Mouse (Mus musculus): ENCODE data around the gene Cbr1.

DNA sequence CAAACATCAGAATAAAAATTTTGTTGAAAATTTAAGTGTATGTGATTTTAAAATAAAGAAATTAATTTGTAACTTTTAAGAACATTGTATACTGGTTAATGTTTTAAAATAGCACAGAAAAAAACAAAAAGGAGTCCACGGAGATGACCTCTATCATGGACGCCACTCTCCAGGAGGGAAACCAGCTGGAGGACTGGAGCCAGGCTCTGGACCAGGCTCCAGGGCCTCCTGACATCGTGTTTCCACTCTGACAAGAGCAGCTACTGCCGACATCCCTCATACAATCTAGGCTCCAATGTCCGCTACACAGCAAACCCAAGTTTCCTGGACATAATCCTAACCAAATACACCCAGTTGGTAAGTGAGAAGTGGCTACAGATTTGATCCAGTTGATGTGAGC is 9.9 kb upstream of the Cbr1 start:
- TF ChIP-seq POLR2A (IDR thresholded peaks at IDR 0.05; ENCODE audit: low read depth, low read length) = no peak
- TF ChIP-seq HCFC1 (IDR thresholded peaks at IDR 0.05; ENCODE audit: low read depth, low read length) = no peak
- no peak for TF ChIP-seq USF1 (IDR thresholded peaks at IDR 0.05; ENCODE audit: low read depth, low read length)
- TF ChIP-seq MAX (IDR thresholded peaks at IDR 0.05; ENCODE audit: low read length) = no peak
- no peak for TF ChIP-seq UBTF (IDR thresholded peaks at IDR 0.05; ENCODE audit: low read depth, low read length)
- no peak for TF ChIP-seq CTCF (conservative IDR thresholded peaks at IDR 0.05 in 1 of 2, IDR thresholded peaks at IDR 0.05 in 1 of 2; ENCODE audit: low read depth in 2 of 2, low read length in 2 of 2)
- no peak for TF ChIP-seq ZC3H11A (IDR thresholded peaks at IDR 0.05; ENCODE audit: low read depth, low read length)
- TF ChIP-seq TBP (conservative IDR thresholded peaks at IDR 0.05; ENCODE audit: low read depth, low read length) = no peak
- no peak for TF ChIP-seq POLR2AphosphoS2 (IDR thresholded peaks at IDR 0.05; ENCODE audit: low read depth, low read length)
- TF ChIP-seq ZKSCAN1 (IDR thresholded peaks at IDR 0.05; ENCODE audit: borderline replicate concordance, low read depth, low read length) = no peak
- TF ChIP-seq SIN3A (IDR thresholded peaks at IDR 0.05; ENCODE audit: low read length) = no peak
